Mouse (Mus musculus) left cerebral cortex, postnatal 14 days (tissue): ENCODE measurements around the gene Fbln2. TPM values are rescaled to one million over a fixed set of nuclear protein-coding genes. Genes with fewer than 3 reads are reported as not detected.

Experiments
- DNase-seq, 2 experiments: peaks; one replicate each; pipeline ENCODE4 v3.0.0; 2021 to 2022; ENCODE audit warnings: low spot score in 2 of 2, mixed read lengths in 1 of 2
- intact Hi-C: fragments of 180-260 bp; cut with DNase I; formaldehyde crosslinking; loops from one replicate; pipeline ENCODE4 v1.15.1; 2025
- total RNA-seq, 2 experiments: library from RNA; stranded (reverse); gene quantifications; 2 replicates each; pipeline ENCODE4 v1.2.3; 2021

Fbln2 gene
- total RNA-seq, 2 experiments from 2014 or later, result 9.6 to 9.9 TPM

DNA sequence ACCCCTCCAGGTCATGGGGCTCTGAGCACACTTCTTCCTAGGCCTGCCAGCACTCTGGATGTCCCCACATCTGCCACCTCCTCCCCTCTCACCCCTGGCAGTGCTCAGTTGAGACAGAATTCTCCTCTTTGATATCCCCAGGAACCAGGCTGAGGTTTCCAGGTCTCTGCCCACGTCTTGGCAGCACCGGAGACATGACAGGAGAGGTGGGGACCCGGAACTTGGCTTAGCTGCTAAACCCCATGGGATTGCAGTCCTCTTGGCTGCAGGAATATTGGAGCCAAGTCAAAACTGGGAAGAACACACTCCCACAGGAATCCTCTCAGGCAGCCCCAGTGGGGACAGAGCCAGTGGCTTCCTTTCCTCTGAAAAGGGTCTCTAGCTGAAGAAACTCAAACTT lies 24.4 kb upstream of the Fbln2 start:
- DNase-seq, result no peak
- intact Hi-C loops, result no loop called here

DNA sequence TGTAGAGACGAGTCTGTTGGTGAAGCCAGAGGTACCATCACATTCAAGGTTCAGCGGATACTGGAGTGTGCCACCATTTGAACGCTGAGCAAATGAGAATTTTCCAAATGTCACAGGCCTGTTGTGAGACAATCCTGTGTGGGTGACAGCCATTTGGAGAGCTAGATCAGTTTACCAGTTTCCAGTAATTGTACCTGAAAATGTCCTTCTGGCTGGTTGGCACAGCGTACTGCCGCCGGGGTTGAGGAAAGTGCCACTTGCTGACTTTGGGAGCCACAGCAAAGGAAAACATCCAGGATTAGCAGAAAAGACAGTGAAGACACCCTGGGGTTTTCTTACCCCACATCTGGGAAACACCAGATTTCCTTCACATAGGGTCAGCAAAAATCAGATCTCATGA lies 22.3 kb upstream of the Fbln2 start:
- intact Hi-C loops, result no loop called here
- DNase-seq, result no peak

DNA sequence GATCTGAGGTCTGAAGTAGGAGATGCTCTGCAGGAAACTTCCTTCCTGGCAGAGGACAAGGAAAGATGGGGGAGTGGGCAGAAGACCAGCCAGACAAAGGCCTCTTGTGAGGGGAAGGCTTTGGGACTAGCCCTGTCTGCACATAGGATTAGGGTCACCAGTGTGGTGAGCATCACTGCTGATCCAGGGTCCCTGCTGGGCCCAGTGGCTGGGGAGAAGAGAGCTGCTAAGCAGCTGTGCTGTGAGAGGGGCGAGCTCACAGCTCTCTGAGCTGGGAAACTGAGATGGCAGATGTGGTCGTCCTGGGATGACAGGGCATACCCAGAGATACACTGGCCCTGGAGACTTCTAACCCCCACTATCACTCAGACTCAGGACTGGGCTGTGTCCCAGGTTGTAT lies 20.8 kb upstream of the Fbln2 start:
- intact Hi-C loops, result no loop called here

DNA sequence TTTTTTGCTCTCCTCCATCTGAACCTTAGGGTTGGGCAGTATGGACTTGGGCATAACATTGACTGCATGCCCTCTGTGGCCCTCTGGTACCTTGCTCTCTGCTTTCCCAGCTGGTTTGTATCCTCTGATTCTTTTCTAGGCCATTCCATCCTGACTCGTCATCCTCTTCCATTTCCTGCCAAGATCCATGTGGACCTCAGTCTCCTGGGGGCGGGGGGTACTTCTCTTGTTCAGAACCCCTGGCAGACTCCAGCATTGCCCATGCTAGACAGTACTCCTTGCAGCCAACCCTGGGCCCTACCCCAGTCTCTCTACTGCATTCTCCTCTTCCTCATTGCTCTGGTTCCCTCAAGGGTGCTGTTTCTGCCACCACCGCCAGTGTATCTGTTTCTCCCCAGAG lies 19.8 kb upstream of the Fbln2 start:
- intact Hi-C loops, result no loop called here

More for the DNA sequence above, 20.8 kb upstream of the Fbln2 start:
- no peak for DNase-seq

DNA sequence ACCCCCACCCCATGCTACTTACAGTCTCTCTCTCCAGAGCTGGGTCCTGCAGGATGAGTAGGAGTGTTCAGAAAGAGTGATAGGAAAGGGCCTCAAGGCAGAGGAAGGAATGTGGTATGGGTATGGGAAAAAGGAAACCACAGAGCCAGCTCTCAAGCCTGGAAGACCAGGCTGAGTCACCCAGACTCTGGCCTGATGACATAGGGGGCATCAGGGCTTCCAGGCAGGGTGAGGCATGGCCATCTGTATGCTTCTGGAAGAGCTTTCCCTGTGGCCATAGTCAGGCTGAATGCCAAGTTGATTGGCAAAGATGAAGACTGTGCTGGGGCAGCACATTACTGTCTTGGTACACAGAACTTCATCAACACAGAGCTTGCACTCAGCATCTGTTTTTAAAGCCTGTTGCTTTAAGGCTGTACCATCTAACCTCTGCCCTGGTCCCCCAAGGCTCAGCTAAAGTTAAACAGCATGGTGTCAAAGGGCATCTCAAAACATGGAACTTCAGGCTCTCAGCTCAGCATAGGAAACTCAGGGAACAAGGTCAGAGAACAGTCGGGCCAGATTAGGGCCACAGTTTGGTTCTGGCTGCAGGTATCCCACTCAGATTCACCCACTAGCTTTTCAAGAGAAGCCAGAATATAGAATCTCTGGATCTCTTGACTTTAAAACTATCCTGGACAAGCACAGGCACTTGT lies 19.3 kb upstream of the Fbln2 start:
- no peak for DNase-seq
- intact Hi-C loops, result no loop called here

More for the DNA sequence above, 19.8 kb upstream of the Fbln2 start:
- DNase-seq, result no peak

DNA sequence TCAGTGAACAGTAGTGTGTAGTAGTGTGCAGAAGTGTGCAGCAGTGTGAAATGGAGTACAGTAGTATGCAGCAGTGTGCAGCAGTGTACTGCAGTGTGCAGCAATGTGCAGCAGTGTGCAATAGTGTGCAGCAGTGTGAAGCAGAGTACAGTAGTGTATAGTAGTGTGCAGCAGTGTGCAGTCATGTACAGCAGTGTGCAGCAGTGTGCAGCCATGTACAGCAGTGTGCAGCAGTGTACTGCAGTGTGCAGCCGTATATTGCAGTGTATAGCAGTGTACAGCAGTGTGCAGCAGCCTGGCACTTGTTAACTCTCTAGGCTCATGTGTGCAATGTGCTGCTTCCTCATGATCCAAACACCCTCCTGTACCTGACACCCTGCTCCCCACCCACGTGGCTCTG lies 13.8 kb upstream of the Fbln2 start:
- intact Hi-C loops, result no loop called here

DNA sequence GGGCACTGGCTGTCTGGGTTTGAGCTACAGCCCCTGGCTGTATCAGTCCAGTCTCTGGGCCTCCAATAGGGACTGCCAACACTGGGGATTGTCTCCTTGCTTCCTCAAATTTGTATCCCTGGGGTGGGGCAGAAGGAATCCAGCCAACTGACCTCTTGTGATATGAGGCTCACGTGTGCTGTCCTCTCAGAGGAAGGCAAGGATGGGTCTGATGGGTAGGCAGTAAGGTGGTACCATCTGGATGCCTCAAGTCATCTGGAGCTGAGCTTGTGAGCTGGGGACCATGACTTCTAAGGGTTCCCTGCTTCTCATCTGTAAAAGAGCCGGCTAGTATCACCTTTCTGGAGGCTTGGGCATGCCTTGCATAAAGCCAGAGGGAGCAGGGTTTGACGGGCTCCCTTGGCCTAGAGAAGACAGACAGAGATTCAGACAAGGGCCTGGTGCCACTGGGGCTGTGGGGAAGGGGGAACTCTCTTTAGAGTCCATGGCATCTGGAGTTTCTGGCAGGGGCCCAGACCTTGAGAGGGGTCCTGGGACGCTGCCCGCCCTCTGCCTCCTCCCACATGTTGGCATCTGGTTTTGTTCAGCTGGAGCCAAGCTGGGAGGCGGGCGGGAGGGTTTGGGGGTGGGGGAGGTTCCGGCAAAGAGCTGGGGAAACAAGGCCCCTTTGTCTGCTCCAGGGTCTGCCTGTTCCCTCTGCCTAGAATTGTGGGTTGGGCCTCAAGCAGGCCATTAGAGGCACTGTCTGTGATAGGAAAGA lies 11.6 kb upstream of the Fbln2 start:
- peak; percentile 74 to 76 for DNase-seq
- intact Hi-C loops, result no loop called here

More for the DNA sequence above, 13.8 kb upstream of the Fbln2 start:
- DNase-seq, result no peak

DNA sequence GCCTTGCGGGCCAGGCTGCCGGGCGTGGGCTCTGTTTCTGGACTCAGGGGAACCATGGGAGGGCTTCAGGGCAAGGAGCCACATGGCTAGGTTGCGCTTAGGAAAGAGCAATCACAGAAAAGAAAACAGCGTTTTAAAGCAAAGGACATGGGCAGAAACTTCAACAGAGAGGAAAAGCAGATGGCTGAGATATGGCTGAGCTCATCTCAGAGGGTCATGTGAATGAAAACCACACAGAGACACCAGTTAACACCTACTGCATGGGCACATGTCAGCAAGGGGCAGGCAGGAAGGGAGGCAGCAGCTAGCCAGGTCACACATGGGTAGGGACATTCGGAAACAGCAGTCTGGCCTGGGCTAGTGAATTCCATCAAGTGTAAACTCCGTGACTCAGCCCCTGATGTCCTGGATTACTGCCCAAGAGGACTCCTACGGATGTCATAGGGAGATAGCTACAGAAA lies 10.3 kb upstream of the Fbln2 start:
- no peak for DNase-seq
- intact Hi-C loops, result no loop called here

DNA sequence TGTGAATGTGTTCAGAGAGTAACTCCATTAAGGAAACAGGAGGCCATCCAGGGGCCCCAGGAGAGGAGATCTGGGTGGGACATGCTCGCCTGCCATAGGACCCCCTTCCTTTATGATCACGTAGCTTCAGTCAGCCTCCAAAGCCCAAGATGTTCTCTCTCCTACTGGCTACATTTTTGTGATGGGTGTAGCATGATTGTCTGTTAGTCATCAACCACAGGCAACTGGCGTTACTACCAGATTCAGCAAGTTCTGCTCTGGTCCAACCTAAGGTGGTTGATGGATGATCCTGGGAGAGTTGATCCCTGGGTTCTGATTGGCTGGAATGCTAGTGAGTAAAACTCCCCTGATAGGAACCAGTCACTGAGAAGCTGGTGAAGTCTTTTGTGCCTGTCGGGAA lies 9.7 kb upstream of the Fbln2 start:
- intact Hi-C loops, result no loop called here
- no peak for DNase-seq

DNA sequence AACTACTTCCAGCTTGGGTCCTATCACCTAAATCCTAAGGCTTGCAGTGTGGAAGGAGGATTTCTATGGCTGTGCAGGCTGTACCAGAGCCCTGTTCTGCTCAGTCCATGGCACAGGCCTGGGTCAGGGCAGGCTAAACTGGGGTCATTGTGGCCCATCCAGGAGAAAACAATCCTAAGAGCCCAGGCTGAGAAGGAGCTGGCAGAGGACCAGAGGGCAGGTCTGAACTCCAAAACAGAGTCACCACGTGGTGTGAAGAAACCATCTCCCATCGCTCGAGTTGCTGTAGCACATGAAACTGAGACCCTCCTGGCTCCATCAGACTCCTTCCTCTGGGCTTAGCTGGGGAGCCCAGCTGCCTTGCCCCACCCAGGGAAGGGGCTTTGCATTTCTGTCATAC lies 6.9 kb upstream of the Fbln2 start:
- intact Hi-C loops, result no loop called here

DNA sequence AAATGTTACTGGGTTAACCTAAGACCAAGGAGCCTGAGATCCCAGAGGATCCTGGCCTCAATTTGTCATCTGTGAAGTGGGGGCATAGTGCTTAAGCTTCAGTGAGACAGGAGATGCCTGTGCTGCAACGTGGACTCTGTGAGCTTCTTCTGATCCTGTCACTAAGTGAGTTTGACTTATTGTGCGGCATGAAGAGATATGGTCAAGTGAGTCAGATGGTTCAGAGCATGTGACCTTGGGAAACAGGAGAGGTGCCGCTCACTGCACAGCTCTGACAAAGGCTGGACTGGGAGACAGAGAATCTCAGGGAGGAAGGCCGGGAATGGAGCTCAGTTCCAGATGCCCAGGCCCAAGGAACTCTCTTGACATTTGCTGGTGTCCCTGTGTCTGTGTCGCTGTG lies 6.5 kb upstream of the Fbln2 start:
- intact Hi-C loops, result no loop called here
- DNase-seq, result no peak

More for the DNA sequence above, 6.9 kb upstream of the Fbln2 start:
- DNase-seq, result no peak

DNA sequence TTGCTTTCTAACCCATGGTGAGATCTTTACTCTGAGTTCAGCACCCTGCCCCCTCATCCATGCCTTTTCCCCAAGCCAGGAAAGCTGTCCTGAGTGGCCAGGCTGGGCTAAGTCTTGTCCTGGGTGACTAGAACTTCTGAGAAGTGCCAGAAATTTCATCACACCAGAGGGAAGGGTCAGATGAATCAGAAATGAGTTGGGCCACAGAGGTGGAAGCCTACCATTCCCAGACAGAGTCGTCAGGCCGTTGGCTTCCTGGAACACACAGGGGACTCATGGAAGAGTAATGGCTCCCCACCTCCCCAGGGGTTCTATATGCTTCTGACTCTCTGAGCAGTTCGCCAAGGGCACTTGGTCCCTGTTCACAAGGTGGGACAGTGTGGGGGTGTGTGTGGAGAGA lies 4.8 kb upstream of the Fbln2 start:
- intact Hi-C loops, result no loop called here
- no peak for DNase-seq

DNA sequence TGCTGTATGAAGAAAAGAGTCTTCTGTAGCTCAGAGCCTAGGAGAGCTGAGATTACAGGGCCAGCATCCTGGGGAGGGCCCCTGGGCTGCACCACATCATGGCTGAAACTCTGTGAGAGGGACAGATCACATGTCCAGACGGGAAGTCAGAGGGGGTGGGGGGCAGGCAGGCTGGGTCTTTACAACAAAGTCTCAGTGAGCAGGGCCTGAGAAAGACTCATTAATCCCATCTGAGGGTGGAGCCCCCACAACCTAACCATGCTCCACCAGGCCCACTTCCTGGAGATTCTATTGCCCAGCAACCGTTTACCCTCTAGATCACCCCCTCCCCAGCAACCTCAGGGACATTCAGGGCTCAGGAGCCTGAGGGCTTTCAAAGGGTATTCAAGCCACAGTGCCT lies 2.5 kb upstream of the Fbln2 start:
- DNase-seq, result no peak
- intact Hi-C loops, result no loop called here

DNA sequence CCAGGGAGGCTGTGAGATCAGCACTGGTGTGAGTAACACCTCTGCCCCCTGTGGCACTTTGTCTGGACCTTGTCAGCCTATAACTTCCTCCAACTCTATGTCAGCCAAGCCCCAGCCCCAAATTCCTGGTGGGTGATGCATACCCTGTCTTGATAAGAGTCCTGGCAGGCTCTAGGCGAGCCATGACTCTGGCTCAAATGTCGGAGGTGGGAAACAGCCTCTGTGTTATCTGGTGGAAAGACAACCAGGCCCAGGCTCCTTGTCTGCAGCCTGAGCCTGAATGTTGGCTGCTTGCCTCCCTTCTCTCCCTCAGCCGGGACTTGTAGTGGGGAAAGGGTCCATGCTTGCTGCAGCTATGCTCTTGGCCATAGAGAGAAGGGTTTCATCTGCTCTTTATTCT lies 1.4 kb upstream of the Fbln2 start:
- no peak for DNase-seq
- intact Hi-C loops, result no loop called here

DNA sequence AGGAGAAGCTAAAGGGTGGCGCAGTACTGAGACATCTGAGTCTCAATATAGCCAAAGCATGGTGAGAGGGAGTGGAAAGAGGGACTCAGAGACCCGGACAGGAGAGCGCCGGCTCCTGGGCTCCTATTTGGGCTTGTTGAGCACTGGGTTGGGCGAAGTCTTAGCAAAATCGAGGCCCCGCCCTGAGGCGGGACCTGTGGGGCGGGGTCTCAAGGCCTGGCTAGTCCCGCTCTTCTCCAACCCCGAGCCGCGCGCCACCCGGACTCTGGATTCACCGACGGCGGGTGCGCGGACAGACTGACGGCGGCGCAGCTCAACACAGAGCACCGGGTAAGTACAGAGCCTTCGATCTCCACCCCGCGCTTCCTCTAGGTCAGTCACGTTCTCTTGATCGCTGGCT lies 316 bp downstream of the Fbln2 start:
- no peak for DNase-seq
- intact Hi-C loops, result no loop called here

DNA sequence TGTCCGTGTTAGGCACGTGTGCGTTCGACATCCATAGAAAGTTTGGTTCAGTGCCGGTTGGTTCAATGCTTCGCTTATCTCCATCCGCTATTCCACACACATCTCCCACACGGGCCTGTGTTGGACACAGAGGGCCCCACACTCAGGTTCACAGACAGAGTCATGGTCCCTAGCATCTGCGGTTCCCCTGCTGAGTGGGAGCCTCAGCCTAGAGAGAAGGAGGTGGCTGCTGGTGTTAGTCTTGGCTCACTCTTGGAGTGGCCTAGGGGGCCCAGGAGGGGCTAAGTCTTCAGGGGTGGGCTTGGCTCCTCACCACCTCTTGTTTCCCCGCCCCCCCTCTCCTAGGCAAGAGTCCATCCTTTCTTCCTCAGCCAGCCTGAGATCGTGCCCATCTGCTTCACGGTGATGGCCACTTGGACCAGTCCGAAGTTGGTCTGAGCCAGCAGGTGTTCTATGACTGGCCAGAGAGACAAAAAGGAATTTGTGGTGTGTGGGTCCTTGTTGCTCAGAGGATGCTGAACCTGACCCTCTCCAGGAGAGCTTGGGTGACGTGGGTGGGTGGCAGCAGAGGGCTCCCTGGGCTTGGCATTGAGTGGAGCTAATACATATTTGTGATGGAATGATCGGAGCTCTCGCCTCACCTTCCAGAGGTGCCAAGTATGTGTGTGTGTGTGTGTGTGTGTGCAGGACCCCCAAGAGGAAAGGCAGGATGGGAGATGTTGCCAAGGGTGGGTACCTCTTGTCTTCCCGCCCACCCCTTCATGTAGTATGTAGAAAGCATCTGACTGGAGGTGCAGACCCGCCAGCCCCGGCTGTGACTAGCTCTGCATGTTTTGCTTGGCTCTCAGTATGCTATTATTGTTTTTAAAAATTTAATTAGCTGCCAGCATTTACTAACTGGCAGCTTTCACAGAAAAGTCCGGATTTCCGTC lies 1.3 kb downstream of the Fbln2 start:
- intact Hi-C loops, result no loop called here
- DNase-seq, result peak in 1 of 2 experiments; percentile 40

DNA sequence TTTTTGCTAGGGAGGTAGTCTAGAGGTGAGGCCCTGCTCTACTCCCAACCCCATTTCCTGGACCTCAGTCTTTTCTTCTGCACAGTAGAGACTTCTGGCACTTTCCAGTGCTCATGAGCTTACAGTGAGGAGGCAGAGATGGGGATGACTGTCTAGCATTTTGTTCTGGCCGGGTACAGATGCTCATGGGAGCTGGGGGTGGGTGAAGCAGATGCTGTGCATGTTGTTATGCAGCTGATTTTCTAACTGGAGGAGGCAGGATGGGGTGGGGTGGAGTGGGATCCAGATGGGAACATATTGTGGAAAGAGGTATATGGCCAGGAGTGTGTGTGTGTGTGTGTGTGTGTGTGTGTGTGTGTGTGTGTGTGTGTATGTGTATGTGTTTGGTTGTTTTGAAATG lies 3.2 kb downstream of the Fbln2 start:
- intact Hi-C loops, result no loop called here
- DNase-seq, result peak; percentile 22 to 49

DNA sequence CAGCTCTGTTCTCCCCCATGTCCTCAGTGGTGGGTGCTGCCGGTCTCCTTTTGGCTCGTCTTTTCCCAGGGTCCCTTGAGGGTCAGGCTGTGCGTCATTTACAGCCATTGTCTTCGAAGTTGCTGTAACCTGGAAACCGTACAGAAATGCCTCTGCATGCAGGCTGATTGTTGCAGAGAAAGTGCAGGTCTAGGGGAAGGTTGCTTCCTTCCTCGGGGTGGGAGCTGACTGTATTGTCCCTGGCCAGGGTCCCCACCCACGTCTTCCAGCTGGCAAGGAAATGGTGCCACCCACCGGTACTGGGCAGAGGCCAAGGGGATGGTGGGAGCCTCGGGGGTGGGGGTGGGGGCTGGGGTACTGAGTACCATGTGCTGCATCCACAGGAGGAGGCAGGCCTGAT lies 6.2 kb downstream of the Fbln2 start:
- DNase-seq, result no peak
- intact Hi-C loops, result no loop called here

DNA sequence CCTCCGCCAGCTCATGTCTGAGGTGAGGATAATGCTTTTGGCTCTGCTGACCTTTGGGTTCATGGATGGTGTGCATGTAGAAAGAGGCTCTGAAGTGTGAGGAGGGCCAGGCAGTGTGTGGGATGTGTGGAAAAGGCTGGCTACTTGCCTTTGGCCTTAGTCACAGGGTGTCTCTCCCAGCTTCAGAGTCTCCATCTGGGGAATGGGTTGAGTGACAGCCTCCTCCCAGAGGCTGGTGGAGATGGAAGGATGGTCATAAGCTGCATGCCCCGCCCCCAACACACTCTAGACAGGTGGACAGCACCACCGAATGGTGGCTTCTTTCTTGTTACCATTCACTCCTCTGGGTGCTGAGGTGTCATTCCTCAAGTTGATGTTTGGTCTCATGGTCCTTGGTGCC lies 6.6 kb downstream of the Fbln2 start:
- DNase-seq, result no peak
- intact Hi-C loops, result no loop called here

DNA sequence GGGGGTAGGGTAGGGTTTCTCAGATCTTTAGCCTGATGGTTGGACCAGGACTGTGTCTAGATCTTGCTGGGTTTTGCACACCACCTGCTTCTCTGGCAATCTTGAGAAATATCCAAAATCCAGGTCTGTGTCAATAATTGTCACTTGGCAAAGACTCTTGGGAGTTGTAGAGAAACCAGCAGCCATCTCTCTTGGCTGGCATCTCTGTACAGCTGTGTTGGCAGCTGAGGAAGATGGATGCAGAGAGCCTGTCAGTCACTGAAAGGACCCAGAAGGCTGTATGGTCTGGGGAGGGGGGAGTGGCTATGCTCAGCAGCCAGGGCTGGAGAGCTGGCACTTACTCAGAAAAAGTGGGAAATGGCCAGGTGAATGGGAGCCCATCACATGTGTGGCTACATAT lies 7.8 kb downstream of the Fbln2 start:
- intact Hi-C loops, result no loop called here
- no peak for DNase-seq
